In the genomic region with DNA sequence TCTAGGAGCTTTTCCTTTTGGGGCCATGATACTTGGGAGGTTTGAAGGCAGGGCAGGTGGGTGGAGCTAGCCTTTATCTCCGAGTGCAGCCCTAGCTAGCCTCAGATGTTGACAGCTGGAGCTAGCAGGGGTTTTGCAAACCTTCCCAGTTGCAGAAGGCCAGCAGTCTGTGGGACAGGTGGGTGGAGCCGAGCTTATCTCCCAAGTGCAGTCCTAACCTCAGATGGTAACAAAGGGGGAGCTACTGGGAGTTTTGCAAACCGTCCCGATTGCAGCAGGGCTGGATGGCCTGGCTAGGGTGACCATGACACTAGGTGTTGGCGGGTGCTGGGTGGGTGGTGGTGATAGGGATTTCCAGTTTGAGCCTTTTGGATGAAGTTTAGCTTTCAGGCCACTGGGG, we compare ENCODE assay signal across 14 mouse cellular contexts. TPM values are rescaled to one million over a fixed set of nuclear protein-coding genes. Genes with fewer than 3 reads are reported as not detected.
DNase-seq lines count a peak whose midpoint lies in the region; ATAC-seq and TF ChIP-seq lines count a peak whose summit lies in the region.
"Had no signal": no experiment of that assay in that cellular context is flagged by ENCODE, and none has a peak within 500 bp of the region (broad histone marks: within the 10 kb centered on the region; RNA-seq: fewer than 3 reads in every experiment).

No protein-coding gene starts in this region.

- peak overlapping the region; percentile 84 for H3K27ac ChIP-seq in heart, embryonic 10.5 days
- no peak overlapping the region for H3K27ac ChIP-seq in CH12.LX (ENCODE audit: insufficient read depth, low read depth)
- peak overlapping the region; percentile 66 for H3K27ac ChIP-seq in liver, postnatal 0 days (ENCODE audit: low read depth)
- H3K27ac ChIP-seq: layer of hippocampus, adult 2 months had no signal

- intact Hi-C loops in heart, postnatal 36 days (cut with DNase I), result no loop called here

- TF ChIP-seq POLR2A in CH12.LX (IDR thresholded peaks at IDR 0.05; ENCODE audit: low read depth, low read length), result no peak

- no peak for TF ChIP-seq EP300 in CH12.LX (IDR thresholded peaks at IDR 0.05; ENCODE audit: low read length)
- TF ChIP-seq EP300 in liver, postnatal 0 days (IDR thresholded peaks at IDR 0.05; ENCODE audit: low read depth), result peak; percentile 96

- peaks cover 48% of the 10 kb centered on the region for H3K4me1 ChIP-seq in heart, embryonic 10.5 days
- peaks cover 9 to 25% of the 10 kb centered on the region in 2 experiments for H3K4me1 ChIP-seq in CH12.LX (ENCODE audit: control insufficient read depth in 1 of 2, insufficient read depth in 2 of 2)
- peaks cover 23% of the 10 kb centered on the region for H3K4me1 ChIP-seq in liver, postnatal 0 days (ENCODE audit: insufficient read depth)

- peak; percentile 93 for DNase-seq in heart, embryonic 10.5 days (ENCODE audit: low spot score)
- DNase-seq in heart, postnatal 36 days, result no peak
- DNase-seq in CH12.LX (ENCODE audit: extremely low read depth), result no peak
- DNase-seq in liver, postnatal 0 days, result peak; percentile 89
- no peak for DNase-seq in kidney, adult 11 months
- no peak for DNase-seq in MN1 (ENCODE audit: low spot score)
- no peak for DNase-seq in layer of hippocampus, postnatal 14 days (ENCODE audit: low spot score in 2 of 2)
- DNase-seq: cerebellum, adult 8-10 months; gastrocnemius, postnatal 10 days; retina, postnatal 1 day had no signal

- peaks cover 23% of the 10 kb centered on the region; the same call in 1 of the 2 replicates for H3K27me3 ChIP-seq in heart, embryonic 10.5 days (ENCODE audit: insufficient read depth, poor library complexity, severe bottlenecking)
- H3K27me3 ChIP-seq in CH12.LX (replicated peaks), result no peaks in the 10 kb centered on the region
- peaks cover 4% of the 10 kb centered on the region for H3K27me3 ChIP-seq in liver, postnatal 0 days (ENCODE audit: insufficient read depth, low read length)

- dilution Hi-C loops in CH12.LX (cut with MboI; ENCODE audit: extremely low pct_ligation_motif_present, extremely low pct_unique_long_range_greater_than_20kb, low sequenced_read_pairs), result no loop called here

- peak; percentile 91 for ATAC-seq in erythroblast, adult 5-6 weeks (replicated peaks; ENCODE audit: low FRiP score, poor library complexity, severe bottlenecking)
- peak; percentile 97 for ATAC-seq in liver, postnatal 0 days
- ATAC-seq: hindbrain, embryonic 16.5 days had no signal

- 0 out of 2 replicates have a peak overlapping the region, but pooled peaks have one; percentile 8 for H3K4me3 ChIP-seq in heart, embryonic 10.5 days
- H3K4me3 ChIP-seq in CH12.LX (replicated peaks in 1 of 3; ENCODE audit: low read depth in 2 of 3, low read length in 2 of 3, poor library complexity in 1 of 3), result no peak overlapping the region
- H3K4me3 ChIP-seq in liver, postnatal 0 days (ENCODE audit: low read depth, low read length), result 0 out of 2 replicates have a peak overlapping the region, but pooled peaks have one; percentile 0
- H3K4me3 ChIP-seq: layer of hippocampus, adult 2 months had no signal

- WGBS in heart, embryonic 10.5 days, result 14% methylated on average over 5 of the region's 5 CpGs
- WGBS in liver, postnatal 0 days (ENCODE audit: insufficient replicate concordance), result 3% methylated on average over 5 of the region's 5 CpGs

- H3K36me3 ChIP-seq in heart, embryonic 10.5 days, result no peaks in the 10 kb centered on the region
- no peaks in the 10 kb centered on the region for H3K36me3 ChIP-seq in CH12.LX (replicated peaks in 1 of 2; ENCODE audit: control insufficient read depth in 1 of 2, insufficient read depth in 1 of 2, low read length in 1 of 2)
- H3K36me3 ChIP-seq in liver, postnatal 0 days (replicated peaks; ENCODE audit: insufficient read depth, low read length), result no peaks in the 10 kb centered on the region

- H3K9me3 ChIP-seq in heart, embryonic 10.5 days, result no peaks in the 10 kb centered on the region
- no peaks in the 10 kb centered on the region for H3K9me3 ChIP-seq in CH12.LX (replicated peaks; ENCODE audit: low read length)
- no peaks in the 10 kb centered on the region for H3K9me3 ChIP-seq in liver, postnatal 0 days (ENCODE audit: low read length)

- TF ChIP-seq CTCF in CH12.LX (conservative IDR thresholded peaks at IDR 0.05 in 1 of 2, IDR thresholded peaks at IDR 0.05 in 1 of 2; ENCODE audit: low read depth in 2 of 2, low read length in 2 of 2), result no peak
- TF ChIP-seq CTCF in liver, postnatal 0 days (IDR thresholded peaks at IDR 0.05; ENCODE audit: low read depth), result peak; percentile 35

- TF ChIP-seq RAD21 in CH12.LX (IDR thresholded peaks at IDR 0.05; ENCODE audit: low read depth, low read length), result no peak

- no peak overlapping the region for H3K9ac ChIP-seq in CH12.LX (ENCODE audit: insufficient read depth, low read depth)
- no peak overlapping the region; the same call in 1 of the 2 replicates for H3K9ac ChIP-seq in liver, postnatal 0 days (replicated peaks)

- H3K4me2 ChIP-seq in CH12.LX (ENCODE audit: insufficient read depth, low read depth, poor library complexity, severe bottlenecking), result 0 out of 2 replicates have a peak overlapping the region, but pooled peaks have one; percentile 18
- H3K4me2 ChIP-seq in liver, postnatal 0 days (ENCODE audit: low read depth, low read length), result peak overlapping the region; percentile 47

- no peaks in the 10 kb centered on the region for H3K79me2 ChIP-seq in CH12.LX (replicated peaks; ENCODE audit: control insufficient read depth, extremely low read depth, insufficient read depth, poor library complexity, severe bottlenecking)

- in situ Hi-C loops in CH12.LX (cut with MboI; ENCODE audit: low pct_ligation_motif_present, low pct_unique_long_range_greater_than_20kb, low sequenced_read_pairs), result no loop called here

TF ChIP-seq in CH12.LX, 34 proteins besides CTCF, POLR2A, EP300 and RAD21 (continues in another document):
- TF ChIP-seq SIN3A (IDR thresholded peaks at IDR 0.05; ENCODE audit: low read length), result no peak
- TF ChIP-seq ZNF384 (IDR thresholded peaks at IDR 0.05; ENCODE audit: low read depth, low read length), result no peak
- TF ChIP-seq ZMIZ1 (IDR thresholded peaks at IDR 0.05; ENCODE audit: low read depth, low read length), result no peak
- TF ChIP-seq MAFK (IDR thresholded peaks at IDR 0.05; ENCODE audit: insufficient replicate concordance, low read length), result no peak
- TF ChIP-seq CHD2 (IDR thresholded peaks at IDR 0.05; ENCODE audit: low read length), result no peak
- no peak for TF ChIP-seq ZC3H11A (IDR thresholded peaks at IDR 0.05; ENCODE audit: low read depth, low read length)
- no peak for TF ChIP-seq SMC3 (IDR thresholded peaks at IDR 0.05; ENCODE audit: low read depth, low read length)
- no peak for TF ChIP-seq KAT2A (IDR thresholded peaks at IDR 0.05; ENCODE audit: insufficient replicate concordance, low read length)
- no peak for TF ChIP-seq IRF4 (IDR thresholded peaks at IDR 0.05; ENCODE audit: low read depth, low read length)
- no peak for TF ChIP-seq ELF1 (IDR thresholded peaks at IDR 0.05; ENCODE audit: low read depth, low read length)
- no peak for TF ChIP-seq E2F4 (IDR thresholded peaks at IDR 0.05; ENCODE audit: insufficient replicate concordance, low read depth, low read length)
- no peak for TF ChIP-seq JUND (conservative IDR thresholded peaks at IDR 0.05; ENCODE audit: low read depth, low read length)
- TF ChIP-seq TBP (conservative IDR thresholded peaks at IDR 0.05; ENCODE audit: low read depth, low read length), result no peak

RNA-seq across cellular contexts. Expression of a gene that starts 6.1 kb away (rescaled TPM):
- not detected in 2 replicates for polyA plus RNA-seq in heart, embryonic 10.5 days (2016; fragmentation: Nextera tagmentation; extraction: Ambion mirVana)
- not detected for total RNA-seq in heart, postnatal 36 days (2021)
- total RNA-seq in CH12.LX (2012; rRNA removed), result 0.34 TPM in 1 of 2 replicates, not detected in the other
- not detected in 2 replicates for total RNA-seq in CH12.LX (2014; rRNA removed)
- 0.46 TPM in 1 of 2 replicates, not detected in the other for polyA plus RNA-seq in CH12.LX (2012; ENCODE audit: insufficient read length, low read depth)
- 22.4 and 29.4 TPM in 2 replicates for total RNA-seq in erythroblast, adult 5-6 weeks (2015; ENCODE audit: low replicate concordance)
- total RNA-seq in erythroblast, adult 5-6 weeks (2017; ENCODE audit: low replicate concordance), result 27.7 and 53.0 TPM in 2 replicates
- 13.7 and 15.0 TPM in 2 replicates for polyA plus RNA-seq in liver, postnatal 0 days (2015; fragmentation: Nextera tagmentation; extraction: Ambion mirVana)
- total RNA-seq in layer of hippocampus, postnatal 14 days (2021), result not detected
- total RNA-seq: layer of hippocampus, adult 2 months had no signal
- polyA plus RNA-seq: hindbrain, embryonic 16.5 days had no signal

RNA-seq across cellular contexts. Expression of a gene that starts 7.2 kb away (rescaled TPM):
- 0.10 and 0.38 TPM in 2 replicates for polyA plus RNA-seq in heart, embryonic 10.5 days (2016; fragmentation: Nextera tagmentation; extraction: Ambion mirVana)
- total RNA-seq in heart, postnatal 36 days (2021), result not detected
- total RNA-seq in CH12.LX (2012; rRNA removed) (not detected in 2 replicates), CH12.LX (2014; rRNA removed) (not detected in 2 replicates)
- not detected in 2 replicates for polyA plus RNA-seq in CH12.LX (2012; ENCODE audit: insufficient read length, low read depth)
- total RNA-seq in erythroblast, adult 5-6 weeks (2015; ENCODE audit: low replicate concordance), result not detected in 2 replicates
- total RNA-seq in erythroblast, adult 5-6 weeks (2017; ENCODE audit: low replicate concordance), result not detected in 2 replicates
- polyA plus RNA-seq in liver, postnatal 0 days (2015; fragmentation: Nextera tagmentation; extraction: Ambion mirVana), result not detected in 2 replicates
- under 1 TPM in 1 of 2 experiments, not detected in 1; 0.21 TPM for total RNA-seq in layer of hippocampus, postnatal 14 days (2021)
- total RNA-seq: gastrocnemius, postnatal 10 days; layer of hippocampus, adult 2 months; liver, adult 2 months had no signal
- polyA plus RNA-seq: liver, adult 2 months had no signal

RNA-seq across cellular contexts. Expression of a gene that starts 19.1 kb away (rescaled TPM):
- 80.3 and 110 TPM in 2 replicates for polyA plus RNA-seq in heart, embryonic 10.5 days (2016; fragmentation: Nextera tagmentation; extraction: Ambion mirVana)
- 10 to 100 TPM; 72.2 to 80.2 TPM for total RNA-seq in heart, postnatal 36 days (2021)
- 118 and 148 TPM in 2 replicates for total RNA-seq in CH12.LX (2012; rRNA removed)
- 74.0 and 85.6 TPM in 2 replicates for total RNA-seq in CH12.LX (2014; rRNA removed)
- polyA plus RNA-seq in CH12.LX (2012; ENCODE audit: insufficient read length, low read depth), result 324 and 364 TPM in 2 replicates
- 173 and 217 TPM in 2 replicates for total RNA-seq in erythroblast, adult 5-6 weeks (2015; ENCODE audit: low replicate concordance)
- total RNA-seq in erythroblast, adult 5-6 weeks (2017; ENCODE audit: low replicate concordance), result 369 and 562 TPM in 2 replicates
- polyA plus RNA-seq in liver, postnatal 0 days (2015; fragmentation: Nextera tagmentation; extraction: Ambion mirVana), result 28.4 and 38.0 TPM in 2 replicates
- total RNA-seq in layer of hippocampus, postnatal 14 days (2021), result 100 to 1,000 TPM; 210 to 221 TPM

RNA-seq across cellular contexts. Expression of a gene that starts 19.8 kb away (rescaled TPM):
- 64.6 and 79.7 TPM in 2 replicates for polyA plus RNA-seq in heart, embryonic 10.5 days (2016; fragmentation: Nextera tagmentation; extraction: Ambion mirVana)
- total RNA-seq in heart, postnatal 36 days (2021), result 10 to 100 TPM; 14.5 to 16.1 TPM
- 33.1 and 37.4 TPM in 2 replicates for total RNA-seq in CH12.LX (2012; rRNA removed)
- total RNA-seq in CH12.LX (2014; rRNA removed), result 56.0 and 59.1 TPM in 2 replicates
- 60.7 and 63.3 TPM in 2 replicates for polyA plus RNA-seq in CH12.LX (2012; ENCODE audit: insufficient read length, low read depth)
- total RNA-seq in erythroblast, adult 5-6 weeks (2015; ENCODE audit: low replicate concordance), result 22.7 and 25.5 TPM in 2 replicates
- total RNA-seq in erythroblast, adult 5-6 weeks (2017; ENCODE audit: low replicate concordance), result 18.1 and 25.8 TPM in 2 replicates
- 50.9 and 53.3 TPM in 2 replicates for polyA plus RNA-seq in liver, postnatal 0 days (2015; fragmentation: Nextera tagmentation; extraction: Ambion mirVana)
- 10 to 100 TPM; 25.8 to 27.8 TPM for total RNA-seq in layer of hippocampus, postnatal 14 days (2021)

Comparison
In these comparisons a context has a peak if more than half of its experiments do, and no peak if none do; other contexts are left out.
1. DNase-seq: peak in heart, embryonic 10.5 days (single experiment) and liver, postnatal 0 days (single experiment); none in heart, postnatal 36 days (0 of 2), CH12.LX (single experiment), kidney, adult 11 months (single experiment), MN1 (single experiment) and layer of hippocampus, postnatal 14 days (0 of 2).
2. H3K4me3 ChIP-seq: peak in heart, embryonic 10.5 days (single experiment) and liver, postnatal 0 days (single experiment); none in CH12.LX (0 of 3).
3. RNA of a gene that starts 6.1 kb away (total RNA-seq): 22.4 to 53.0 TPM in erythroblast, adult 5-6 weeks; 0.34 TPM in CH12.LX, not detected in heart, postnatal 36 days and not detected in layer of hippocampus, postnatal 14 days; every median in the first group is over 10 times any median in the second.